In the genomic region with DNA sequence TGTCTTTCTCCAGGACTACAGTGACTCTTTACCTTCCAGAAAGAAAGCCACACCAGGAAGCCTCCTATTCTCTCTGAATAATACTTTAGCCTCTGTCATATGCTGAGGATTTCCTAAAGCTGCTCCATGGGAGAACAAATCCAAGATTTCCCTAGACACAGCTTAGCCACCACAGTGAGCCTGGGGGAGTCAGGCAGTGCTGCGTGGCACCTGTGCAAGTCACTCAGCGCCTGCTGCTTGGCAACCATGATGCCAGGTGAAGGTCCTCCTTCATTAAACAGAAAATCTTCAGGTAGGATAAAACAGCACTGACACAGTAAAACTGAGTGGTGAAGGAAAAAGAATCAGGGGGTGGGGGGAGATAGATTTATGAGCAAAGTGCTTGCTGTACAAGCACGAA, we compare ENCODE assay signal across 22 mouse cellular contexts.
DNase-seq lines count a peak whose midpoint lies in the region; ATAC-seq and TF ChIP-seq lines count a peak whose summit lies in the region.
"Had no signal": no experiment of that assay in that cellular context is flagged by ENCODE, and none has a peak within 500 bp of the region (broad histone marks: within the 10 kb centered on the region; RNA-seq: fewer than 3 reads in every experiment).

No protein-coding gene starts in this region.

- H3K27me3 ChIP-seq in intestine, embryonic 14.5 days (replicated peaks; ENCODE audit: control insufficient read depth, insufficient read depth, low read length), result no peaks in the 10 kb centered on the region
- no peaks in the 10 kb centered on the region for H3K27me3 ChIP-seq in intestine, postnatal 0 days (replicated peaks; ENCODE audit: control insufficient read depth, insufficient read depth, low read length)
- H3K27me3 ChIP-seq in midbrain, embryonic 10.5 days (ENCODE audit: low read depth, poor library complexity, severe bottlenecking), result no peaks in the 10 kb centered on the region
- no peaks in the 10 kb centered on the region for H3K27me3 ChIP-seq in midbrain, embryonic 14.5 days (ENCODE audit: control insufficient read depth, insufficient read depth, low read length)
- no peaks in the 10 kb centered on the region for H3K27me3 ChIP-seq in myocyte (ENCODE audit: control insufficient read depth, insufficient read depth, insufficient read length)
- H3K27me3 ChIP-seq: CH12.LX, Patski had no signal

- H3K4me3 ChIP-seq in intestine, embryonic 14.5 days (ENCODE audit: low read depth, low read length), result no peak overlapping the region
- H3K4me3 ChIP-seq in intestine, postnatal 0 days (ENCODE audit: low read depth, low read length), result no peak overlapping the region
- H3K4me3 ChIP-seq in midbrain, embryonic 10.5 days, result no peak overlapping the region
- no peak overlapping the region for H3K4me3 ChIP-seq in midbrain, embryonic 14.5 days (replicated peaks; ENCODE audit: low read depth, low read length)
- H3K4me3 ChIP-seq in myocyte, result no peak overlapping the region

- H3K27ac ChIP-seq in intestine, embryonic 14.5 days (ENCODE audit: low read depth), result no peak overlapping the region
- H3K27ac ChIP-seq in intestine, postnatal 0 days (ENCODE audit: low read depth, low read length), result no peak overlapping the region
- peak overlapping the region; percentile 33; the same call in 1 of the 2 replicates for H3K27ac ChIP-seq in midbrain, embryonic 10.5 days (replicated peaks)
- H3K27ac ChIP-seq in midbrain, embryonic 14.5 days (replicated peaks; ENCODE audit: low read depth, low read length), result no peak overlapping the region

- no peaks in the 10 kb centered on the region for H3K9me3 ChIP-seq in intestine, embryonic 14.5 days (ENCODE audit: control insufficient read depth, low read length)
- no peaks in the 10 kb centered on the region for H3K9me3 ChIP-seq in intestine, postnatal 0 days (ENCODE audit: control insufficient read depth)
- no peaks in the 10 kb centered on the region for H3K9me3 ChIP-seq in midbrain, embryonic 10.5 days (replicated peaks)
- H3K9me3 ChIP-seq in midbrain, embryonic 14.5 days (ENCODE audit: control insufficient read depth, low read length), result no peaks in the 10 kb centered on the region

- intact Hi-C loops in heart, postnatal 25 days (cut with DNase I), result no loop called here

- 89% methylated on average over 3 of the region's 3 CpGs for WGBS in intestine, embryonic 14.5 days
- WGBS in intestine, postnatal 0 days, result 87% methylated on average over 3 of the region's 3 CpGs
- 88% methylated on average over 3 of the region's 3 CpGs for WGBS in midbrain, embryonic 10.5 days
- 86% methylated on average over 3 of the region's 3 CpGs for WGBS in midbrain, embryonic 14.5 days

- H3K4me2 ChIP-seq in intestine, embryonic 14.5 days (ENCODE audit: low read length), result no peak overlapping the region
- no peak overlapping the region for H3K4me2 ChIP-seq in intestine, postnatal 0 days (replicated peaks; ENCODE audit: low read depth)
- no peak overlapping the region for H3K4me2 ChIP-seq in midbrain, embryonic 14.5 days (ENCODE audit: low read length)
- H3K4me2 ChIP-seq in myocyte (ENCODE audit: low read depth), result no peak overlapping the region

- H3K9ac ChIP-seq in intestine, embryonic 14.5 days (ENCODE audit: low read length), result no peak overlapping the region
- H3K9ac ChIP-seq in intestine, postnatal 0 days (ENCODE audit: low read depth, low read length), result no peak overlapping the region
- H3K9ac ChIP-seq in midbrain, embryonic 14.5 days (replicated peaks; ENCODE audit: low read length), result no peak overlapping the region

- no peak overlapping the region for H3ac ChIP-seq in myocyte (ENCODE audit: control insufficient read depth, insufficient read length)

- peak; percentile 68 for DNase-seq in heart, adult 11 months
- DNase-seq in heart, postnatal 25 days (ENCODE audit: low spot score), result no peak
- peak; percentile 33 for DNase-seq in intestine, embryonic 14.5 days (ENCODE audit: low spot score)
- DNase-seq in midbrain, embryonic 10.5 days (ENCODE audit: low spot score), result no peak
- DNase-seq in midbrain, embryonic 14.5 days, result no peak
- no peak for DNase-seq in kidney, adult 11 months
- DNase-seq: adrenal gland, adult 2 months; adrenal gland, adult 8-10 months; adrenal gland, postnatal 10 days; adrenal gland, postnatal 14 days; adrenal gland, postnatal 25 days; adrenal gland, postnatal 36 days; B cell, adult 2 months; cerebellum, adult 11 months; cerebellum, adult 11-12 months had no signal

- no peaks in the 10 kb centered on the region for H3K79me2 ChIP-seq in myocyte (ENCODE audit: control insufficient read depth, insufficient read depth)

- TF ChIP-seq POLR2A in myocyte (IDR thresholded peaks at IDR 0.05; ENCODE audit: insufficient read length, low read depth), result no peak

- no peaks in the 10 kb centered on the region for H3K4me1 ChIP-seq in intestine, embryonic 14.5 days (replicated peaks; ENCODE audit: control insufficient read depth, insufficient read depth, low read length)
- no peaks in the 10 kb centered on the region for H3K4me1 ChIP-seq in intestine, postnatal 0 days (replicated peaks; ENCODE audit: control insufficient read depth, insufficient read depth, low read length)
- H3K4me1 ChIP-seq in midbrain, embryonic 10.5 days, result peaks cover 25% of the 10 kb centered on the region
- H3K4me1 ChIP-seq in midbrain, embryonic 14.5 days (ENCODE audit: control insufficient read depth, insufficient read depth, low read length), result 0 out of 2 replicates have a peak, but pooled peaks cover 4% of the 10 kb centered on the region

- no peak for ATAC-seq in intestine, embryonic 14.5 days (replicated peaks; ENCODE audit: low FRiP score, low TSS enrichment, low read depth)
- no peak for ATAC-seq in intestine, postnatal 0 days
- ATAC-seq in midbrain, embryonic 14.5 days (ENCODE audit: low FRiP score, low TSS enrichment), result no peak
- ATAC-seq: activated CD4-positive, CD25-positive, alpha-beta regulatory T cell, adult 4 months; CD4-positive, CD25-positive, alpha-beta regulatory T cell, adult 4 months; Patski had no signal

- no peaks in the 10 kb centered on the region for H3K36me3 ChIP-seq in intestine, embryonic 14.5 days (ENCODE audit: control insufficient read depth, insufficient read depth, low read length)
- no peaks in the 10 kb centered on the region for H3K36me3 ChIP-seq in intestine, postnatal 0 days (ENCODE audit: control insufficient read depth, insufficient read depth)
- no peaks in the 10 kb centered on the region for H3K36me3 ChIP-seq in midbrain, embryonic 10.5 days
- H3K36me3 ChIP-seq in midbrain, embryonic 14.5 days (ENCODE audit: control insufficient read depth, insufficient read depth, low read length), result no peaks in the 10 kb centered on the region
- H3K36me3 ChIP-seq in myocyte (ENCODE audit: control insufficient read depth, insufficient read depth), result no peaks in the 10 kb centered on the region
- H3K36me3 ChIP-seq: G1E had no signal

- no peak for TF ChIP-seq CTCF in intestine, postnatal 0 days (IDR thresholded peaks at IDR 0.05; ENCODE audit: low read depth)

TF ChIP-seq in myocyte, 11 proteins besides CTCF, POLR2A, EP300 and RAD21:
- TF ChIP-seq MYOD1 (IDR thresholded peaks at IDR 0.05; ENCODE audit: control insufficient read depth in 1 of 3, insufficient read length in 2 of 3, low read depth in 2 of 3), result peak in 2 of 3 experiments; percentile 56 to 71
- TF ChIP-seq CEBPB (IDR thresholded peaks at IDR 0.05; ENCODE audit: insufficient read depth, poor library complexity, severe bottlenecking), result no peak

Comparison
In these comparisons a context has a peak if more than half of its experiments do, and no peak if none do; other contexts are left out.
1. DNase-seq: peak in heart, adult 11 months (single experiment) and intestine, embryonic 14.5 days (single experiment); none in heart, postnatal 25 days (single experiment), midbrain, embryonic 10.5 days (single experiment), midbrain, embryonic 14.5 days (single experiment) and kidney, adult 11 months (single experiment).